Mouse (Mus musculus) hindbrain, embryonic 10.5 days (tissue): ENCODE results near the gene Smc4. TPM values are rescaled to one million over a fixed set of nuclear protein-coding genes. Genes with fewer than 3 reads are reported as not detected.

Experiments
- DNase-seq: peaks from one replicate; pipeline ENCODE4 v3.0.0-alpha.2; 2017; ENCODE audit warnings: low spot score
- H3K27ac ChIP-seq: fragments of 300-500 bp; sonication (generic); 2 replicates; pipeline ENCODE4 v1.5.1; 2016; ENCODE audit warnings: mild to moderate bottlenecking, moderate library complexity
- H3K27me3 ChIP-seq: fragments of 300-500 bp; sonication (generic); 2 replicates; pipeline ENCODE4 v1.6.1; 2016; ENCODE audit warnings: mild to moderate bottlenecking; ENCODE audit not compliant: poor library complexity, insufficient read depth, severe bottlenecking
- H3K36me3 ChIP-seq: fragments of 300-500 bp; sonication (generic); 2 replicates; pipeline ENCODE4 v1.6.1; 2016; ENCODE audit warnings: mild to moderate bottlenecking, moderate library complexity
- H3K4me1 ChIP-seq: fragments of 300-500 bp; sonication (generic); replicated peaks from 2 replicates; pipeline ENCODE4 v1.6.1; 2016; ENCODE audit warnings: mild to moderate bottlenecking
- H3K4me3 ChIP-seq: fragments of 300-500 bp; sonication (generic); 2 replicates; pipeline ENCODE4 v1.5.1; 2016; ENCODE audit warnings: mild to moderate bottlenecking, moderate library complexity
- H3K9me3 ChIP-seq: fragments of 300-500 bp; sonication (generic); 2 replicates; pipeline ENCODE4 v1.6.1; 2016; ENCODE audit warnings: mild to moderate bottlenecking, moderate library complexity
- WGBS: fragments of 180-500 bp; shearing (Covaris S2); methylation state at CpG from one replicate; pipeline ENCODE4 v1.1.7; 2016; 5-methylcytosine and 5-hydroxymethylcytosine counted together
- polyA plus RNA-seq: library from polyadenylated mRNA; unstranded; fragments of >200 nt; fragmentation: Nextera tagmentation; extraction: Ambion mirVana; gene quantifications from 2 replicates; pipeline ENCODE4 v1.2.1, GENCODE M21; 2016

The Smc4 gene
- polyA plus RNA-seq, 1 experiment from 2014 or later = 101 TPM

DNA sequence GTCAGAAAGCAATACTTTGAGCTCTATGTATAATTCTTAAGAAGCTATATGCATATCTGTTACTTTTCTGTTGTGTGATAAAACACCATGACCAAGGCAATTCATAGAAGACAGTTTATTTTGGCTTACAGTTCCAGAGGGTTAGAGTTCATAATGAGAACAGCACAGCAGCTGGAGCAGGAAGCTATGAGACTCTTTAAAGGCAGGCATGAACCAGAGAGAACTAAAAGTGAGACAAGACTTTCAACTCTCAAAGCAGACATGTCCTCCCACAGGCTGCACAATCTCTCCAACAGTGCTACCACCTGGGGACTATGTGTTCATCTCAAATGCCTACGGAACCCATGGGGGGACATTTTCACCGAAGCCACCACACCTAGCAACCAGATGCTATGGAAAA lies 35.6 kb downstream of the Smc4 start:
- H3K9me3 ChIP-seq = no peaks in the 10 kb centered on the region
- no peak for DNase-seq
- H3K27ac ChIP-seq = no peak overlapping the region
- H3K4me1 ChIP-seq = peaks cover 38% of the 10 kb centered on the region
- WGBS = 88% methylated on average over 2 of the region's 2 CpGs
- peaks cover 79% of the 10 kb centered on the region for H3K36me3 ChIP-seq
- no peaks in the 10 kb centered on the region for H3K27me3 ChIP-seq
- H3K4me3 ChIP-seq = peak overlapping the region; percentile 96

DNA sequence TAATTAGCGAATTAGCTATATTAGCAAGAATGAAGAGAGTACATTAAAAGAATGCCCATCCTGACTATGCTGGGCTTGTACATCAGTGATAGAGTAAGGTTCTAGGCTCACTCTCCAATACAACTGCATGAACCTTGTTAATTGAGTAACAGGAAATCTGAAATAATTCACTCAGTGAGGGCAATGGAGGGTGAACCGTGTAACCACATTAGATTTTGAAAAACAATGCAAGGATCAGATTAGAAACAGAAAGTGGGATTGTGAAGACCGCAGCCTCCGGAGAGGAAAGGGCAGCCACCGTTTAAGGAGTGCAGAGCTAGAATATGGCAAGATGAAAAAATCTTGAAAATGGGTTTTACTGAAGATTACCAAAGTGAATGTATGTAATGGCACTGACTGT lies 36.8 kb downstream of the Smc4 start:
- peaks cover 67% of the 10 kb centered on the region for H3K36me3 ChIP-seq
- peak overlapping the region; percentile 96 for H3K4me3 ChIP-seq
- no peak for DNase-seq
- H3K27ac ChIP-seq = no peak overlapping the region
- H3K27me3 ChIP-seq = no peaks in the 10 kb centered on the region
- H3K4me1 ChIP-seq = peaks cover 50% of the 10 kb centered on the region
- WGBS = 83% methylated on average over 5 of the region's 5 CpGs
- no peaks in the 10 kb centered on the region for H3K9me3 ChIP-seq

DNA sequence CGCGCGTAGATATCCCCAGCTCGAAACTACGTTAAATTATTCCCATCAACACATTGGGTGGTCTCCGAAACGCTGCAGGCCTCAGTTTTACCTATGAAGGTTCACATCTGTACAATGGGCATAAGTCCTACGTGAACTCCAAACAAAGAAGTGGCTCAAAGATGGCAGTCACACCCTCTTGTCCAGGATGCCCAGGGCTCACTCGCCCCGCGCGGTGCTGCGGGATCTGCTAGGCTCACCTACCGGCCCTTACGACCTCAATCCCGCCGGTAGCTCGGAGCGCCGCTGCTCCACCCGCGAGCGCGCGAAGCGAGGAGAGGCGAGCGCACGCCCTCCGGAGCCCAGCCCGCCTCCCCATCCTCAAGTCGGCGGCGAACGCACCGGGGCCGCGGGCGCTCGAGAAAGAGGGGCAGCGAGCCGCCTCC lies 39.6 kb downstream of the Smc4 start:
- Histone ChIP-seq H3K4me1 (peaks cover 52% of the 10 kb centered on the region), H3K9me3 (no peaks in the 10 kb centered on the region), H3K4me3 (peak overlapping the region; percentile 96), H3K27me3 (peaks cover 5% of the 10 kb centered on the region; the same call in 1 of the 2 replicates), H3K27ac (peak overlapping the region; percentile 100), H3K36me3 (peaks cover 40% of the 10 kb centered on the region)
- WGBS = under 1% methylated on average over 42 of the region's 42 CpGs
- peak; percentile 78 for DNase-seq

DNA sequence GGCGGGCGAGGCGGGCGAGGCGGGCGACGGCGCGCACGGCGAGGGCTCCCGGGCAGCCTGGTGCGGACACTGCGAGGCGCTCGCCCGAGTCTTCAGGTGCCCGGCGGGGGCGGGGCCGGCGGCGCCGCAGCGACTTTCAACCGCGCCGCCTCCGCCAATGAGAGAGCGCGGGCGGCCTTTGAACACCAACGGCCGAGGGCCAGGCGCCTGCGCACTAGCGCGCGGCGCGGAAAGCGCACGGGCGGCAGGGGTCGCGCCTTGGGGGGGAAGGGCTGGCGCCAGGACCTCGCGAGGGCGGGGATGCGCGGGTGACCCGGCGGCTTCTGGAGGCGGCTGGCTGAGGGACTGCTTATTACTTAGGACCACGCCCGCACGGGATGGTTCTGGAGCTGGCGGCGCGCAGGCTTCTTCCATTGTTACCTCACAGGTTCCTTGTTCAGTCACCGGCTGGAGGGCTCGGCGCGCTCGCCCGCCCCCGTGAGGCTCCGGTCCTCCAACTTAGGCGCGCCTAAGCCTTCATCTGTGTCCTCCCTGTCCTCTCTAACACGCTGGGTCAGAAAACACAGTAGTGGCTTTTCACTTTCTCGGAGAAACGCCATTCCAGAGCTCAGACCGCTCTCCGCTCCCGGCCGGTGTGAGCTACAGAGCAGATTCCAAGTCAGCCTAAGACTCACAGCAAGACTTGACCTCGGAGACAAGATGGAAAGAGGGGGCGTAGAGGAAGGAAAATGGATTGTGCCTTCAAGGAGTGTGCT lies 40.3 kb downstream of the Smc4 start, which contains the start of gene Trim59:
Gene Trim59 (minus strand): TSS at position 111 of the 755 bp plus-strand sequence.
- Histone ChIP-seq H3K9me3 (no peaks in the 10 kb centered on the region), H3K4me3 (peak within 1 kb of the TSS; percentile 96), H3K4me1 (peaks cover 52% of the 10 kb centered on the region), H3K27ac (peak within 1 kb of the TSS; percentile 100), H3K36me3 (peaks cover 33% of the 10 kb centered on the region), H3K27me3 (peaks cover 5% of the 10 kb centered on the region; the same call in 1 of the 2 replicates)
- peak; percentile 96 for DNase-seq
- under 1% methylated on average over 79 of the region's 80 CpGs for WGBS

- no peak for DNase-seq
- peaks cover 5% of the 10 kb centered on the region; the same call in 1 of the 2 replicates for H3K27me3 ChIP-seq
- H3K9me3 ChIP-seq = no peaks in the 10 kb centered on the region
- peak overlapping the region; percentile 96 for H3K4me3 ChIP-seq
- peaks cover 49% of the 10 kb centered on the region for H3K4me1 ChIP-seq
- peak overlapping the region; percentile 100 for H3K27ac ChIP-seq
- peaks cover 28% of the 10 kb centered on the region for H3K36me3 ChIP-seq
- 9% methylated on average over 9 of the region's 9 CpGs for WGBS
Measured at GRCm38 (mm10) chr3:69045400-69045703, 40.8 kb downstream of the Smc4 start.

- H3K9me3 ChIP-seq = no peaks in the 10 kb centered on the region
- peak; percentile 35 for DNase-seq
- H3K36me3 ChIP-seq = peaks cover 24% of the 10 kb centered on the region
- peaks cover 5% of the 10 kb centered on the region; the same call in 1 of the 2 replicates for H3K27me3 ChIP-seq
- peaks cover 45% of the 10 kb centered on the region for H3K4me1 ChIP-seq
- peak overlapping the region; percentile 96 for H3K4me3 ChIP-seq
- WGBS = 20% methylated on average over 13 of the region's 13 CpGs
- peak overlapping the region; percentile 100 for H3K27ac ChIP-seq
Measured at GRCm38 (mm10) chr3:69045750-69046149, 41.2 kb downstream of the Smc4 start.

GRCm38 (mm10) chr3:69046509-69046908 lies 42.0 kb downstream of the Smc4 start:
- H3K4me3 ChIP-seq = no peak overlapping the region
- peaks cover 16% of the 10 kb centered on the region for H3K36me3 ChIP-seq
- no peak for DNase-seq
- peaks cover 37% of the 10 kb centered on the region for H3K4me1 ChIP-seq
- peaks cover 5% of the 10 kb centered on the region; the same call in 1 of the 2 replicates for H3K27me3 ChIP-seq
- WGBS = 76% methylated on average over 4 of the region's 4 CpGs
- no peaks in the 10 kb centered on the region for H3K9me3 ChIP-seq
- 0 out of 2 replicates have a peak overlapping the region, but pooled peaks have one; percentile 3 for H3K27ac ChIP-seq

GRCm38 (mm10) chr3:69047684-69048083 lies 43.1 kb downstream of the Smc4 start:
- H3K27me3 ChIP-seq = peaks cover 5% of the 10 kb centered on the region; the same call in 1 of the 2 replicates
- peaks cover 29% of the 10 kb centered on the region for H3K4me1 ChIP-seq
- peaks cover 7% of the 10 kb centered on the region for H3K36me3 ChIP-seq
- no peaks in the 10 kb centered on the region for H3K9me3 ChIP-seq
- WGBS = 85% methylated on average over 4 of the region's 4 CpGs
- no peak overlapping the region for H3K4me3 ChIP-seq
- H3K27ac ChIP-seq = no peak overlapping the region
- DNase-seq = no peak

- 75% methylated on average over 6 of the region's 6 CpGs for WGBS
- Histone ChIP-seq H3K9me3 (no peaks in the 10 kb centered on the region), H3K4me1 (peaks cover 22% of the 10 kb centered on the region; the same call in 1 of the 2 replicates), H3K4me3 (no peak overlapping the region), H3K36me3 (no peaks in the 10 kb centered on the region), H3K27me3 (peaks cover 5% of the 10 kb centered on the region; the same call in 1 of the 2 replicates), H3K27ac (no peak overlapping the region)
- DNase-seq = no peak
Measured at GRCm38 (mm10) chr3:69049011-69049410, 44.5 kb downstream of the Smc4 start.

- Histone ChIP-seq H3K4me1 (no peaks in the 10 kb centered on the region), H3K9me3 (no peaks in the 10 kb centered on the region), H3K4me3 (no peak overlapping the region), H3K27me3 (peaks cover 5% of the 10 kb centered on the region; the same call in 1 of the 2 replicates), H3K27ac (no peak overlapping the region), H3K36me3 (no peaks in the 10 kb centered on the region)
- 91% methylated on average over 11 of the region's 11 CpGs for WGBS
- DNase-seq = no peak
Measured at GRCm38 (mm10) chr3:69051894-69052293, 47.4 kb downstream of the Smc4 start.

GRCm38 (mm10) chr3:69054760-69055432 lies 50.4 kb downstream of the Smc4 start:
- 83% methylated on average over 7 of the region's 7 CpGs for WGBS
- Histone ChIP-seq H3K9me3 (no peaks in the 10 kb centered on the region), H3K4me1 (no peaks in the 10 kb centered on the region), H3K4me3 (no peak overlapping the region), H3K27ac (no peak overlapping the region), H3K36me3 (no peaks in the 10 kb centered on the region), H3K27me3 (no peaks in the 10 kb centered on the region)
- no peak for DNase-seq

GRCm38 (mm10) chr3:69055871-69056270 lies 51.3 kb downstream of the Smc4 start:
- H3K9me3 ChIP-seq = no peaks in the 10 kb centered on the region

GRCm38 (mm10) chr3:69060672-69061071 lies 56.1 kb downstream of the Smc4 start:
- Histone ChIP-seq H3K36me3 (no peaks in the 10 kb centered on the region), H3K27me3 (no peaks in the 10 kb centered on the region), H3K9me3 (no peaks in the 10 kb centered on the region), H3K27ac (no peak overlapping the region), H3K4me3 (no peak overlapping the region), H3K4me1 (no peaks in the 10 kb centered on the region)
- no peak for DNase-seq
- WGBS = 92% methylated on average over 4 of the region's 4 CpGs

More at GRCm38 (mm10) chr3:69055871-69056270, 51.3 kb downstream of the Smc4 start:
- Histone ChIP-seq H3K27ac (no peak overlapping the region), H3K4me3 (no peak overlapping the region), H3K36me3 (no peaks in the 10 kb centered on the region), H3K4me1 (no peaks in the 10 kb centered on the region), H3K27me3 (no peaks in the 10 kb centered on the region)
- WGBS = 90% methylated on average over 3 of the region's 3 CpGs
- DNase-seq = no peak
